Mouse (Mus musculus) CH12.LX (cell line): ENCODE measurements around the gene 2310039H08Rik. TPM values are rescaled to one million over a fixed set of nuclear protein-coding genes. Genes with fewer than 3 reads are reported as not detected.

Source experiments
- DNase-seq: peaks from one replicate; pipeline ENCODE4 v3.0.0-alpha.2; 2013; ENCODE audit errors: extremely low read depth
- H3K27ac ChIP-seq: 2 replicates; pipeline ENCODE4 v1.5.1; 2012; ENCODE audit warnings: low read depth, mild to moderate bottlenecking, control low read depth, moderate library complexity; ENCODE audit not compliant: insufficient read depth
- H3K27me3 ChIP-seq: replicated peaks from 2 replicates; pipeline ENCODE3; 2012; ENCODE audit warnings: inconsistent platforms
- H3K36me3 ChIP-seq, 2 experiments: replicated peaks in 1 of 2; 2 replicates each; pipeline versions ENCODE3 to v1.6.1; 2012; ENCODE audit warnings: inconsistent platforms in 1 of 2, low read length in 1 of 2, mild to moderate bottlenecking in 1 of 2, mixed read lengths in 1 of 2, moderate library complexity in 1 of 2; ENCODE audit not compliant: control insufficient read depth in 1 of 2, insufficient read depth in 1 of 2
- H3K4me1 ChIP-seq, 2 experiments: 2 replicates each; pipeline ENCODE4 v1.6.1; 2012; ENCODE audit warnings: inconsistent platforms in 1 of 2, moderate library complexity in 1 of 2; ENCODE audit not compliant: insufficient read depth in 2 of 2, control insufficient read depth in 1 of 2
- H3K4me2 ChIP-seq: 2 replicates; pipeline ENCODE4 v1.6.1; 2012; ENCODE audit warnings: low read depth, mild to moderate bottlenecking, control low read depth; ENCODE audit not compliant: poor library complexity, insufficient read depth, severe bottlenecking
- H3K4me3 ChIP-seq, 3 experiments: fragments of 150-350 bp in 1 of 3; sonication (generic) in 1 of 3; replicated peaks in 1 of 3; 2 replicates each; pipeline versions ENCODE3 to v1.5.1; 2011 to 2012; ENCODE audit warnings: low read depth in 2 of 3, low read length in 2 of 3, mild to moderate bottlenecking in 2 of 3, moderate library complexity in 2 of 3, control low read depth in 1 of 3, improper control_type of control experiment in 1 of 3, inconsistent platforms in 1 of 3, mixed read lengths in 1 of 3; ENCODE audit not compliant: poor library complexity in 1 of 3
- H3K79me2 ChIP-seq: replicated peaks from 2 replicates; pipeline ENCODE4 v1.6.1; 2012; ENCODE audit warnings: mild to moderate bottlenecking, moderate library complexity; ENCODE audit not compliant: control insufficient read depth, poor library complexity, insufficient read depth, severe bottlenecking; ENCODE audit errors: extremely low read depth
- H3K9ac ChIP-seq: 2 replicates; pipeline ENCODE4 v1.6.1; 2012; ENCODE audit warnings: low read depth, mild to moderate bottlenecking, control low read depth, moderate library complexity; ENCODE audit not compliant: insufficient read depth
- H3K9me3 ChIP-seq: replicated peaks from 2 replicates; pipeline ENCODE3; 2012; ENCODE audit warnings: low read length, inconsistent platforms, mixed read lengths
- BHLHE40 ChIP-seq: IDR thresholded peaks from 2 replicates; pipeline ENCODE4 v1.6.1; 2011; ENCODE audit warnings: mild to moderate bottlenecking, low read depth, low read length, improper control_type of control experiment
- CHD1 ChIP-seq: IDR thresholded peaks from 2 replicates; pipeline ENCODE4 v1.6.1; 2012; ENCODE audit warnings: low read depth, low read length, improper control_type of control experiment, inconsistent platforms
- CHD2 ChIP-seq: IDR thresholded peaks from 2 replicates; pipeline ENCODE4 v1.6.1; 2011; ENCODE audit warnings: low read length, improper control_type of control experiment
- CTCF ChIP-seq, 2 experiments: IDR thresholded peaks in 1 of 2; conservative IDR thresholded peaks in 1 of 2; 2 replicates each; pipeline ENCODE4 v1.5.1; 2011 to 2012; ENCODE audit warnings: low read depth in 2 of 2, low read length in 2 of 2, improper control_type of control experiment in 1 of 2, inconsistent platforms in 1 of 2, mild to moderate bottlenecking in 1 of 2, moderate library complexity in 1 of 2
- E2F4 ChIP-seq: IDR thresholded peaks from 2 replicates; pipeline ENCODE4 v1.6.1; 2011; ENCODE audit warnings: low read depth, low read length, improper control_type of control experiment; ENCODE audit not compliant: insufficient replicate concordance
- ELF1 ChIP-seq: IDR thresholded peaks from 2 replicates; pipeline ENCODE4 v1.6.1; 2014; ENCODE audit warnings: low read depth, mild to moderate bottlenecking, inconsistent platforms, low read length, improper control_type of control experiment
- EP300 ChIP-seq: IDR thresholded peaks from 2 replicates; pipeline ENCODE4 v1.6.1; 2011; ENCODE audit warnings: low read length, improper control_type of control experiment
- ETS1 ChIP-seq: conservative IDR thresholded peaks from 2 replicates; pipeline ENCODE4 v1.6.1; 2012; ENCODE audit warnings: low read depth, mild to moderate bottlenecking, inconsistent platforms, low read length, improper control_type of control experiment, moderate library complexity
- GABPA ChIP-seq: IDR thresholded peaks from 2 replicates; pipeline ENCODE4 v1.6.1; 2012; ENCODE audit warnings: low read depth, low read length, improper control_type of control experiment, inconsistent platforms; ENCODE audit not compliant: insufficient replicate concordance
- HCFC1 ChIP-seq: IDR thresholded peaks from 2 replicates; pipeline ENCODE4 v1.6.1; 2012; ENCODE audit warnings: low read depth, mild to moderate bottlenecking, inconsistent platforms, low read length, improper control_type of control experiment
- IRF4 ChIP-seq: IDR thresholded peaks from 2 replicates; pipeline ENCODE4 v1.6.1; 2014; ENCODE audit warnings: low read depth, mild to moderate bottlenecking, inconsistent platforms, low read length, improper control_type of control experiment
- JUN ChIP-seq: IDR thresholded peaks from 2 replicates; pipeline ENCODE4 v1.6.1; 2011; ENCODE audit warnings: low read depth, mild to moderate bottlenecking, low read length, improper control_type of control experiment, moderate library complexity; ENCODE audit not compliant: insufficient read depth
- JUND ChIP-seq: conservative IDR thresholded peaks from 2 replicates; pipeline ENCODE4 v1.6.1; 2011; ENCODE audit warnings: low read depth, low read length, improper control_type of control experiment
- KAT2A ChIP-seq: IDR thresholded peaks from 2 replicates; pipeline ENCODE4 v1.6.1; 2012; ENCODE audit warnings: low read length, improper control_type of control experiment, inconsistent platforms; ENCODE audit not compliant: insufficient replicate concordance
- MAFK ChIP-seq: IDR thresholded peaks from 2 replicates; pipeline ENCODE4 v1.6.1; 2011; ENCODE audit warnings: low read length, improper control_type of control experiment; ENCODE audit not compliant: insufficient replicate concordance
- MAX ChIP-seq: IDR thresholded peaks from 2 replicates; pipeline ENCODE4 v1.6.1; 2011; ENCODE audit warnings: low read length, improper control_type of control experiment
- MAZ ChIP-seq: IDR thresholded peaks from 2 replicates; pipeline ENCODE4 v1.6.1; 2012; ENCODE audit warnings: low read depth, mild to moderate bottlenecking, inconsistent platforms, low read length, improper control_type of control experiment, moderate library complexity
- MEF2A ChIP-seq: IDR thresholded peaks from 2 replicates; pipeline ENCODE4 v1.6.1; 2014; ENCODE audit warnings: low read depth, mild to moderate bottlenecking, inconsistent platforms, low read length, improper control_type of control experiment, borderline replicate concordance
- MXI1 ChIP-seq: IDR thresholded peaks from 2 replicates; pipeline ENCODE4 v1.6.1; 2011; ENCODE audit warnings: mild to moderate bottlenecking, low read depth, low read length, improper control_type of control experiment
- MYC ChIP-seq: IDR thresholded peaks from 2 replicates; pipeline ENCODE4 v1.6.1; 2011; ENCODE audit warnings: low read depth, mild to moderate bottlenecking, improper control_type of control experiment, low read length
- NRF1 ChIP-seq: IDR thresholded peaks from 2 replicates; pipeline ENCODE4 v1.6.1; 2014; ENCODE audit warnings: low read depth, mild to moderate bottlenecking, inconsistent platforms, low read length, improper control_type of control experiment, moderate library complexity
- PAX5 ChIP-seq: IDR thresholded peaks from 2 replicates; pipeline ENCODE4 v1.6.1; 2012; ENCODE audit warnings: low read length, inconsistent platforms, mixed read lengths
- POLR2A ChIP-seq: IDR thresholded peaks from 2 replicates; pipeline ENCODE4 v1.6.1; 2011; ENCODE audit warnings: low read depth, mild to moderate bottlenecking, improper control_type of control experiment, low read length
- POLR2AphosphoS2 ChIP-seq: IDR thresholded peaks from 2 replicates; pipeline ENCODE4 v1.6.1; 2011; ENCODE audit warnings: low read depth, low read length, improper control_type of control experiment
- RAD21 ChIP-seq: IDR thresholded peaks from 2 replicates; pipeline ENCODE4 v1.6.1; 2011; ENCODE audit warnings: low read depth, mild to moderate bottlenecking, low read length, improper control_type of control experiment, moderate library complexity
- RCOR1 ChIP-seq: conservative IDR thresholded peaks from 2 replicates; pipeline ENCODE4 v1.6.1; 2012; ENCODE audit warnings: low read depth, mild to moderate bottlenecking, inconsistent platforms, low read length, improper control_type of control experiment
- SIN3A ChIP-seq: IDR thresholded peaks from 2 replicates; pipeline ENCODE4 v1.6.1; 2012; ENCODE audit warnings: low read length, improper control_type of control experiment, inconsistent platforms
- SMC3 ChIP-seq: IDR thresholded peaks from 2 replicates; pipeline ENCODE4 v1.6.1; 2011; ENCODE audit warnings: low read depth, low read length, improper control_type of control experiment
- TBP ChIP-seq: conservative IDR thresholded peaks from 2 replicates; pipeline ENCODE4 v1.6.1; 2011; ENCODE audit warnings: low read depth, low read length, improper control_type of control experiment
- TCF12 ChIP-seq: IDR thresholded peaks from 2 replicates; pipeline ENCODE4 v1.6.1; 2014; ENCODE audit warnings: low read depth, mild to moderate bottlenecking, inconsistent platforms, low read length, improper control_type of control experiment
- UBTF ChIP-seq: IDR thresholded peaks from 2 replicates; pipeline ENCODE4 v1.6.1; 2012; ENCODE audit warnings: low read depth, mild to moderate bottlenecking, inconsistent platforms, low read length, improper control_type of control experiment, moderate library complexity
- USF2 ChIP-seq: conservative IDR thresholded peaks from 2 replicates; pipeline ENCODE4 v1.6.1; 2011; ENCODE audit warnings: low read depth, low read length, improper control_type of control experiment
- ZC3H11A ChIP-seq: IDR thresholded peaks from 2 replicates; pipeline ENCODE4 v1.6.1; 2012; ENCODE audit warnings: low read depth, mild to moderate bottlenecking, inconsistent platforms, low read length, improper control_type of control experiment
- ZKSCAN1 ChIP-seq: IDR thresholded peaks from 2 replicates; pipeline ENCODE4 v1.6.1; 2012; ENCODE audit warnings: low read depth, inconsistent platforms, low read length, improper control_type of control experiment, borderline replicate concordance
- ZMIZ1 ChIP-seq: IDR thresholded peaks from 2 replicates; pipeline ENCODE4 v1.6.1; 2012; ENCODE audit warnings: low read depth, mild to moderate bottlenecking, inconsistent platforms, low read length, improper control_type of control experiment
- ZNF384 ChIP-seq: IDR thresholded peaks from 2 replicates; pipeline ENCODE4 v1.6.1; 2012; ENCODE audit warnings: low read depth, low read length, improper control_type of control experiment, inconsistent platforms
- dilution Hi-C: fragments of 300-500 bp; cut with MboI; formaldehyde crosslinking; loops from 2 replicates; pipeline ENCODE4 v1.14.3; 2020; ENCODE audit warnings: low sequenced_read_pairs; ENCODE audit not compliant: extremely low pct_unique_long_range_greater_than_20kb, extremely low pct_ligation_motif_present
- in situ Hi-C: fragments of 300-500 bp; cut with MboI; formaldehyde crosslinking; loops from 3 replicates; pipeline ENCODE4 v1.14.3; 2019; ENCODE audit warnings: low sequenced_read_pairs, low pct_ligation_motif_present, low pct_unique_long_range_greater_than_20kb, mixed read lengths
- polyA plus RNA-seq: library from polyadenylated mRNA; unstranded; fragments of >175 nt; gene quantifications from 2 replicates; pipeline ENCODE4 v1.2.1, GENCODE M21; 2012; ENCODE audit warnings: low read depth; ENCODE audit not compliant: insufficient read length
- total RNA-seq, 2 experiments: library from RNA; depleted of rRNA; stranded (reverse); fragments of 300-350 nt in 1 of 2; fragments of >200 nt in 1 of 2; gene quantifications; 2 replicates each; pipeline ENCODE4 v1.2.3; 2012 to 2014

2310039H08Rik gene
- total RNA-seq (2012; rRNA removed) (47.0 and 65.8 TPM in 2 replicates), total RNA-seq (2014; rRNA removed) (52.5 and 79.3 TPM in 2 replicates), polyA plus RNA-seq (28.1 and 33.3 TPM in 2 replicates)

DNA sequence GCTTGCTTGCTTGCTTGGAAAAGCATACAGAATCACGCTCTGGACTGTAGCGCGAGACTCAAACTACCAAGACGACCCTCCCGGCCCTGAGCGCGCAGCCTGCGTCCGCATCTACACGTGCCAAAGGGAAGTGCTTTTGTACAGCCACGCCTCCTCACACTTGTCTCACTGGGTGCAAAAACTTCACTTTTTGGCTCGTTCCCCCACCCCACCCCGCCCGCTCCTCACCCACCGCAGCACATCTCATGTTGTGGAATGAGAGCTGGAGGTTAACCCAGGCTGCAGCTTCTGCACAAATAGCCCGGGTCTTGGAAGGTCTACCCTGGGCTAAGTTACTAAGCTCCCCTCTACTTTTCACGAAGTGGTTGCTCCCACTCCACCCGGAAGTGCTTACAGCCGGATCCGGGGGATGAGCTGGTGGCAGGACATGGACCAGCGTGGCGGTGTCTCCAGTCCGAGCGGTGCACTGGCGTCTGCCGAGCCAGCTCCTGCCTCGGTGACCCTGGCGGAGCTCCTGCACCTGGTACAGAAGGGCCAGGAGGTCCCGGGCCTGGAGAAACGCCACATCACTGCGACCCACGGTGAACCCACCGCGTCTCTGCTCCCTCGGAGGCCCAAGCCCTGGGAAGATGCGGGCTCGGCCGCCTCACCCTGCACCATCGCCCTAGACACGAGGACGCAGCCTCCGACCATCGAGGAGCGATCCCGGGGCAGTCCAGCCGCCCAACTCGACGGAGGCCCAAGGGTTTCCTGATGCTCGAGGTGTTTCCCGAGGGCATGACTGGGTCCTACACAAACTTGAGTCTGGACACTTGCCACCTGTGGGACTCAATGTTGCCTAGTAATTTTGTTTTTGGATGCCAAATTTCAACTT lies at the start of gene 2310039H08Rik:
Gene 2310039H08Rik, plus strand, starts transcription at position 232 of the 874 bp plus-strand sequence.
- H3K4me1 ChIP-seq, result peaks cover 8 to 27% of the 10 kb centered on the region in 2 experiments
- in situ Hi-C loops (loop anchor here (5.0 kb wide), 2 partner anchors 35 to 120 kb away; partner anchors contain the start of gene Cul7), dilution Hi-C loops (no loop called here)
- TF ChIP-seq JUN (no peak), CHD1 (peak; percentile 95; the same call in 1 of the 2 replicates), MAZ (no peak), MYC (peak; percentile 94), KAT2A (peak; percentile 77; the same call in 1 of the 2 replicates), BHLHE40 (peak; percentile 98), ZMIZ1 (peak; percentile 95), POLR2A (peak; percentile 92), USF2 (no peak; the same call in 1 of the 2 replicates), SMC3 (peak; percentile 5; the same call in 1 of the 2 replicates), ZNF384 (no peak; the same call in 1 of the 2 replicates), ELF1 (peak; percentile 88), MAFK (0 out of 2 replicates have a peak, but pooled peaks have one; percentile 12), HCFC1 (peak; percentile 83), MAX (peak; percentile 88), UBTF (peak; percentile 56; the same call in 1 of the 2 replicates), POLR2AphosphoS2 (no peak), PAX5 (no peak), MEF2A (0 out of 2 replicates have a peak, but pooled peaks have one; percentile 33), SIN3A (peak; percentile 97), CHD2 (peak; percentile 67), TCF12 (peak; percentile 87), E2F4 (0 out of 2 replicates have a peak, but pooled peaks have one; percentile 3), TBP (peak; percentile 79), EP300 (no peak; the same call in 1 of the 2 replicates), IRF4 (peak; percentile 26; the same call in 1 of the 2 replicates), ETS1 (0 out of 2 replicates have a peak, but pooled peaks have one; percentile 19), CTCF (conservative IDR thresholded peaks at IDR 0.05 in 1 of 2, IDR thresholded peaks at IDR 0.05 in 1 of 2; ENCODE audit: low read depth in 2 of 2, low read length in 2 of 2) (no peak), JUND (no peak), ZC3H11A (no peak), NRF1 (peak; percentile 44), GABPA (no peak), ZKSCAN1 (no peak), RCOR1 (0 out of 2 replicates have a peak, but pooled peaks have one; percentile 29), RAD21 (no peak), MXI1 (peak; percentile 96)

More for the DNA sequence above, at the start of gene 2310039H08Rik:
- Histone ChIP-seq H3K4me3 (peak within 1 kb of the TSS; percentile 67 to 88 (median 86)), H3K9me3 (no peaks in the 10 kb centered on the region), H3K4me2 (peak within 1 kb of the TSS; percentile 87), H3K79me2 (no peaks in the 10 kb centered on the region; the same call in 1 of the 2 replicates), H3K36me3 (peaks cover 27 to 32% of the 10 kb centered on the region in 2 experiments), H3K27ac (peak within 1 kb of the TSS; percentile 85), H3K9ac (peak within 1 kb of the TSS; percentile 64), H3K27me3 (no peaks in the 10 kb centered on the region)
- DNase-seq, result peak; percentile 91
